Mouse (Mus musculus) myocyte (in vitro differentiated cells): ENCODE data around the gene Gm43191. TPM values are rescaled to one million over a fixed set of nuclear protein-coding genes. Genes with fewer than 3 reads are reported as not detected.

Experiments
- H3K27me3 ChIP-seq: one replicate; pipeline ENCODE4 v1.6.1; 2011; ENCODE audit not compliant: control insufficient read depth, insufficient read depth, insufficient read length
- H3K36me3 ChIP-seq: one replicate; pipeline ENCODE4 v1.6.1; 2011; ENCODE audit not compliant: control insufficient read depth, insufficient read depth
- H3K4me2 ChIP-seq: one replicate; pipeline ENCODE4 v1.6.1; 2011; ENCODE audit warnings: low read depth, control low read depth
- H3K4me3 ChIP-seq: one replicate; pipeline ENCODE4 v1.5.1; 2011; ENCODE audit warnings: mild to moderate bottlenecking, control low read depth, moderate library complexity
- H3K79me2 ChIP-seq: one replicate; pipeline ENCODE4 v1.6.1; 2011; ENCODE audit not compliant: control insufficient read depth, insufficient read depth
- H3ac ChIP-seq: one replicate; pipeline ENCODE4 v1.6.1; 2011; ENCODE audit not compliant: control insufficient read depth, insufficient read length
- CEBPB ChIP-seq: IDR thresholded peaks from 2 replicates; pipeline ENCODE4 v1.6.1; 2011; ENCODE audit warnings: mild to moderate bottlenecking, moderate library complexity; ENCODE audit not compliant: poor library complexity, insufficient read depth, severe bottlenecking
- E2F4 ChIP-seq: IDR thresholded peaks from one replicate; pipeline ENCODE4 v1.6.1; 2011; ENCODE audit warnings: mild to moderate bottlenecking, control low read depth, moderate library complexity; ENCODE audit not compliant: insufficient read depth
- MAX ChIP-seq: IDR thresholded peaks from one replicate; pipeline ENCODE4 v1.6.1; 2011; ENCODE audit warnings: low read depth, mild to moderate bottlenecking, control low read depth
- MYOD1 ChIP-seq, 3 experiments: IDR thresholded peaks; one replicate each; pipeline ENCODE4 v1.6.1; 2011; ENCODE audit warnings: control low read depth in 2 of 3, low read depth in 2 of 3, mild to moderate bottlenecking in 2 of 3, moderate library complexity in 1 of 3; ENCODE audit not compliant: insufficient read length in 2 of 3, control insufficient read depth in 1 of 3
- MYOG ChIP-seq, 3 experiments: IDR thresholded peaks; one replicate each; pipeline ENCODE4 v1.6.1; 2011; ENCODE audit warnings: control low read depth in 2 of 3, low read depth in 2 of 3, mild to moderate bottlenecking in 2 of 3; ENCODE audit not compliant: insufficient read length in 2 of 3, control insufficient read depth in 1 of 3, insufficient read depth in 1 of 3
- POLR2A ChIP-seq: IDR thresholded peaks from one replicate; pipeline ENCODE4 v1.6.1; 2011; ENCODE audit warnings: low read depth, mild to moderate bottlenecking, control low read depth, moderate library complexity; ENCODE audit not compliant: insufficient read length
- POLR2AphosphoS2 ChIP-seq: IDR thresholded peaks from one replicate; pipeline ENCODE4 v1.6.1; 2011; ENCODE audit warnings: low read depth, control low read depth; ENCODE audit not compliant: insufficient read length
- REST ChIP-seq: IDR thresholded peaks from one replicate; pipeline ENCODE4 v1.6.1; 2011; ENCODE audit warnings: mild to moderate bottlenecking, control low read depth, moderate library complexity; ENCODE audit not compliant: insufficient read depth, insufficient read length
- SRF ChIP-seq: IDR thresholded peaks from one replicate; pipeline ENCODE4 v1.6.1; 2011; ENCODE audit warnings: low read depth; ENCODE audit not compliant: control insufficient read depth, insufficient read length
- TCF12 ChIP-seq: IDR thresholded peaks from one replicate; pipeline ENCODE4 v1.6.1; 2011; ENCODE audit warnings: mild to moderate bottlenecking, control low read depth; ENCODE audit not compliant: poor library complexity, insufficient read depth, severe bottlenecking
- TCF3 ChIP-seq: IDR thresholded peaks from one replicate; pipeline ENCODE4 v1.6.1; 2011; ENCODE audit warnings: low read depth, control low read depth; ENCODE audit not compliant: insufficient read length
- USF1 ChIP-seq: IDR thresholded peaks from one replicate; pipeline ENCODE4 v1.6.1; 2011; ENCODE audit warnings: low read depth, mild to moderate bottlenecking, control low read depth, moderate library complexity
- polyA plus RNA-seq: library from polyadenylated mRNA; unstranded; fragments of >200 nt; fragmentation: generic; extraction: Trizol; gene quantifications from one replicate; pipeline ENCODE4 v1.2.1, GENCODE M21; 2012; ENCODE audit warnings: missing spikeins

Gene Gm43191
- polyA plus RNA-seq, 1 experiment, result not detected

- no peak overlapping the region for H3K4me2 ChIP-seq
- H3K36me3 ChIP-seq, result peaks cover 3% of the 10 kb centered on the region
- H3K4me3 ChIP-seq, result no peak overlapping the region
- H3K79me2 ChIP-seq, result peaks cover 89% of the 10 kb centered on the region
- H3K27me3 ChIP-seq, result no peaks in the 10 kb centered on the region
- H3ac ChIP-seq, result no peak overlapping the region
- TF ChIP-seq MAX (no peak), MYOG (IDR thresholded peaks at IDR 0.05; ENCODE audit: control insufficient read depth in 1 of 3, insufficient read depth in 1 of 3, insufficient read length in 2 of 3, low read depth in 2 of 3) (no peak), SRF (no peak), CEBPB (no peak), E2F4 (no peak), POLR2A (no peak), POLR2AphosphoS2 (no peak), USF1 (no peak), MYOD1 (IDR thresholded peaks at IDR 0.05; ENCODE audit: control insufficient read depth in 1 of 3, insufficient read length in 2 of 3, low read depth in 2 of 3) (no peak), TCF12 (no peak), TCF3 (no peak), REST (no peak)
These were observed 27.6 kb downstream of the Gm43191 start for GRCm38 (mm10) chr3:116653278-116653945.

DNA sequence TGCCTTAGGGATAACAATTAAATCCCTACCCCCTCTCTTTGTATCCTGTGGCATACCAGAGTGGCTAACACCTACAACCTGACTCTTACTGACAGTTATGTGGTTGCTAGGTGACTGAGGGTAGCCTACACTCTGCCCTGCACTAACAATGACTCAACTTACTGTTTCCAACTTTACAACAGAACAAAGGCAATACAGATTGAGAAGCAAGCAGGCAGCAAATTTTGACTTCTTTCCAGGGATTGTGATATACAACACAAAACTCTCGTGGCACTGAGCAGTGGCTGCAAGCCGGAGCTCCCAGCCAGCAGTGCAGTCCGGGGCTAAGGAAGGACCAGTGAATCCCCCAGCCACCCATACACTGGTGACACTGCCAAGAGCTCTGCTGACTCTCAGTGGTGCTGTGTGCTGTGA lies 29.0 kb downstream of the Gm43191 start:
- peaks cover 75% of the 10 kb centered on the region for H3K79me2 ChIP-seq
- peaks cover 9% of the 10 kb centered on the region for H3K36me3 ChIP-seq
- H3K4me2 ChIP-seq, result no peak overlapping the region
- no peak overlapping the region for H3ac ChIP-seq
- H3K27me3 ChIP-seq, result no peaks in the 10 kb centered on the region
- no peak for TF ChIP-seq POLR2AphosphoS2
- TF ChIP-seq MYOG (IDR thresholded peaks at IDR 0.05; ENCODE audit: control insufficient read depth in 1 of 3, insufficient read depth in 1 of 3, insufficient read length in 2 of 3, low read depth in 2 of 3), result no peak
- TF ChIP-seq REST, result no peak
- TF ChIP-seq CEBPB, result no peak
- no peak for TF ChIP-seq TCF12
- no peak for TF ChIP-seq MAX
- TF ChIP-seq POLR2A, result no peak
- TF ChIP-seq USF1, result no peak
- no peak for TF ChIP-seq MYOD1 (IDR thresholded peaks at IDR 0.05; ENCODE audit: control insufficient read depth in 1 of 3, insufficient read length in 2 of 3, low read depth in 2 of 3)
- no peak for TF ChIP-seq SRF
- no peak for TF ChIP-seq TCF3
- no peak for TF ChIP-seq E2F4
- no peak overlapping the region for H3K4me3 ChIP-seq

DNA sequence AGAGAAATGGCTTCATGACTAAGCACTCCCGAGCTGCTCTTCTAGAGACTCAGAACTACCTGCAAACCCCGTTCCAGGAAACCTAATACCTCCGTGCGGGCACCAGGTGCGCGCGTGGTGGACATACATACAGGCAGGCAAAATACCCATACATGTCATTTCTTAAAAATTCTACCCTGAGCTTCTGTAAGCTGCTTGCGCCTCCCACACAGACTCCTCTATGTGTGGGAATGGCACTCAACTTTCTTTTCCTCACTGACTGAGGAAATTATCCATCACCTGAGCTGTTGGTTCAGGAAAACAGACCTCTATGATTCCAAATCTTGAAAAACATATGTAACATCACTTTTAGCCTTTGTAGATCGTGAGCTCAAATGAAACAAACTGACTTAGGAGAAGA lies 30.4 kb downstream of the Gm43191 start:
- Histone ChIP-seq H3K36me3 (peaks cover 13% of the 10 kb centered on the region), H3K4me3 (no peak overlapping the region), H3ac (no peak overlapping the region), H3K79me2 (peaks cover 62% of the 10 kb centered on the region), H3K4me2 (no peak overlapping the region), H3K27me3 (no peaks in the 10 kb centered on the region)
- TF ChIP-seq USF1 (no peak), E2F4 (no peak), TCF3 (no peak), MYOG (IDR thresholded peaks at IDR 0.05; ENCODE audit: control insufficient read depth in 1 of 3, insufficient read depth in 1 of 3, insufficient read length in 2 of 3, low read depth in 2 of 3) (no peak), CEBPB (no peak), MYOD1 (IDR thresholded peaks at IDR 0.05; ENCODE audit: control insufficient read depth in 1 of 3, insufficient read length in 2 of 3, low read depth in 2 of 3) (no peak), SRF (no peak), POLR2AphosphoS2 (no peak), REST (no peak), POLR2A (no peak), TCF12 (no peak), MAX (no peak)

GRCm38 (mm10) chr3:116648805-116649204 lies 32.3 kb downstream of the Gm43191 start:
- Histone ChIP-seq H3K27me3 (no peaks in the 10 kb centered on the region), H3K79me2 (peaks cover 43% of the 10 kb centered on the region), H3K36me3 (peaks cover 25% of the 10 kb centered on the region), H3ac (no peak overlapping the region), H3K4me3 (no peak overlapping the region), H3K4me2 (no peak overlapping the region)
- TF ChIP-seq POLR2A (no peak), E2F4 (no peak), CEBPB (no peak), REST (no peak), TCF12 (no peak), TCF3 (no peak), USF1 (no peak), MAX (no peak), MYOD1 (IDR thresholded peaks at IDR 0.05; ENCODE audit: control insufficient read depth in 1 of 3, insufficient read length in 2 of 3, low read depth in 2 of 3) (no peak), POLR2AphosphoS2 (no peak), MYOG (IDR thresholded peaks at IDR 0.05; ENCODE audit: control insufficient read depth in 1 of 3, insufficient read depth in 1 of 3, insufficient read length in 2 of 3, low read depth in 2 of 3) (no peak), SRF (no peak)
